Mouse (Mus musculus) myocyte (in vitro differentiated cells): Measurements from ENCODE around the gene Abcg4. TPM values are rescaled to one million over a fixed set of nuclear protein-coding genes. Genes with fewer than 3 reads are reported as not detected.
"Not testable (repeated sequence)": the region's sequence is repeated elsewhere in the genome, so short reads cannot be mapped to it uniquely, and the experiment has no call there.

ENCODE experiments used
- H3K27me3 ChIP-seq: one replicate; pipeline ENCODE4 v1.6.1; 2011; ENCODE audit not compliant: control insufficient read depth, insufficient read depth, insufficient read length
- H3K36me3 ChIP-seq: one replicate; pipeline ENCODE4 v1.6.1; 2011; ENCODE audit not compliant: control insufficient read depth, insufficient read depth
- H3K4me2 ChIP-seq: one replicate; pipeline ENCODE4 v1.6.1; 2011; ENCODE audit warnings: low read depth, control low read depth
- H3K4me3 ChIP-seq: one replicate; pipeline ENCODE4 v1.5.1; 2011; ENCODE audit warnings: mild to moderate bottlenecking, control low read depth, moderate library complexity
- H3K79me2 ChIP-seq: one replicate; pipeline ENCODE4 v1.6.1; 2011; ENCODE audit not compliant: control insufficient read depth, insufficient read depth
- H3ac ChIP-seq: one replicate; pipeline ENCODE4 v1.6.1; 2011; ENCODE audit not compliant: control insufficient read depth, insufficient read length
- CEBPB ChIP-seq: IDR thresholded peaks from 2 replicates; pipeline ENCODE4 v1.6.1; 2011; ENCODE audit warnings: mild to moderate bottlenecking, moderate library complexity; ENCODE audit not compliant: poor library complexity, insufficient read depth, severe bottlenecking
- E2F4 ChIP-seq: IDR thresholded peaks from one replicate; pipeline ENCODE4 v1.6.1; 2011; ENCODE audit warnings: mild to moderate bottlenecking, control low read depth, moderate library complexity; ENCODE audit not compliant: insufficient read depth
- MAX ChIP-seq: IDR thresholded peaks from one replicate; pipeline ENCODE4 v1.6.1; 2011; ENCODE audit warnings: low read depth, mild to moderate bottlenecking, control low read depth
- MYOD1 ChIP-seq, 3 experiments: IDR thresholded peaks; one replicate each; pipeline ENCODE4 v1.6.1; 2011; ENCODE audit warnings: control low read depth in 2 of 3, low read depth in 2 of 3, mild to moderate bottlenecking in 2 of 3, moderate library complexity in 1 of 3; ENCODE audit not compliant: insufficient read length in 2 of 3, control insufficient read depth in 1 of 3
- MYOG ChIP-seq, 3 experiments: IDR thresholded peaks; one replicate each; pipeline ENCODE4 v1.6.1; 2011; ENCODE audit warnings: control low read depth in 2 of 3, low read depth in 2 of 3, mild to moderate bottlenecking in 2 of 3; ENCODE audit not compliant: insufficient read length in 2 of 3, control insufficient read depth in 1 of 3, insufficient read depth in 1 of 3
- POLR2A ChIP-seq: IDR thresholded peaks from one replicate; pipeline ENCODE4 v1.6.1; 2011; ENCODE audit warnings: low read depth, mild to moderate bottlenecking, control low read depth, moderate library complexity; ENCODE audit not compliant: insufficient read length
- POLR2AphosphoS2 ChIP-seq: IDR thresholded peaks from one replicate; pipeline ENCODE4 v1.6.1; 2011; ENCODE audit warnings: low read depth, control low read depth; ENCODE audit not compliant: insufficient read length
- REST ChIP-seq: IDR thresholded peaks from one replicate; pipeline ENCODE4 v1.6.1; 2011; ENCODE audit warnings: mild to moderate bottlenecking, control low read depth, moderate library complexity; ENCODE audit not compliant: insufficient read depth, insufficient read length
- SRF ChIP-seq: IDR thresholded peaks from one replicate; pipeline ENCODE4 v1.6.1; 2011; ENCODE audit warnings: low read depth; ENCODE audit not compliant: control insufficient read depth, insufficient read length
- TCF12 ChIP-seq: IDR thresholded peaks from one replicate; pipeline ENCODE4 v1.6.1; 2011; ENCODE audit warnings: mild to moderate bottlenecking, control low read depth; ENCODE audit not compliant: poor library complexity, insufficient read depth, severe bottlenecking
- TCF3 ChIP-seq: IDR thresholded peaks from one replicate; pipeline ENCODE4 v1.6.1; 2011; ENCODE audit warnings: low read depth, control low read depth; ENCODE audit not compliant: insufficient read length
- USF1 ChIP-seq: IDR thresholded peaks from one replicate; pipeline ENCODE4 v1.6.1; 2011; ENCODE audit warnings: low read depth, mild to moderate bottlenecking, control low read depth, moderate library complexity
- polyA plus RNA-seq: library from polyadenylated mRNA; unstranded; fragments of >200 nt; fragmentation: generic; extraction: Trizol; gene quantifications from one replicate; pipeline ENCODE4 v1.2.1, GENCODE M21; 2012; ENCODE audit warnings: missing spikeins

Abcg4 gene
- polyA plus RNA-seq, 1 experiment = 0.10 TPM

- H3K36me3 ChIP-seq = peaks cover 3% of the 10 kb centered on the region
- H3K4me2 ChIP-seq = no peak overlapping the region
- H3K79me2 ChIP-seq = peaks cover 21% of the 10 kb centered on the region
- no peak overlapping the region for H3ac ChIP-seq
- no peak for TF ChIP-seq E2F4
- no peak for TF ChIP-seq MYOD1 (IDR thresholded peaks at IDR 0.05; ENCODE audit: control insufficient read depth in 1 of 3, insufficient read length in 2 of 3, low read depth in 2 of 3)
- no peak for TF ChIP-seq POLR2A
- TF ChIP-seq USF1 = no peak
- no peak for TF ChIP-seq MYOG (IDR thresholded peaks at IDR 0.05; ENCODE audit: control insufficient read depth in 1 of 3, insufficient read depth in 1 of 3, insufficient read length in 2 of 3, low read depth in 2 of 3)
- no peaks in the 10 kb centered on the region for H3K27me3 ChIP-seq
- no peak overlapping the region for H3K4me3 ChIP-seq
These were observed 18.8 kb upstream of the Abcg4 start for GRCm38 (mm10) chr9:44307248-44307647.

- H3K4me2 ChIP-seq = no peak overlapping the region
- TF ChIP-seq USF1 (no peak), E2F4 (no peak), MYOG (IDR thresholded peaks at IDR 0.05; ENCODE audit: control insufficient read depth in 1 of 3, insufficient read depth in 1 of 3, insufficient read length in 2 of 3, low read depth in 2 of 3) (no peak)
- H3K4me3 ChIP-seq = peak overlapping the region; percentile 65
- no peaks in the 10 kb centered on the region for H3K27me3 ChIP-seq
- H3K36me3 ChIP-seq = peaks cover 5% of the 10 kb centered on the region
- no peak overlapping the region for H3ac ChIP-seq
- peaks cover 21% of the 10 kb centered on the region for H3K79me2 ChIP-seq
These were observed 18.1 kb upstream of the Abcg4 start for GRCm38 (mm10) chr9:44306532-44306931.

GRCm38 (mm10) chr9:44305466-44306079 lies 17.2 kb upstream of the Abcg4 start, which contains the start of gene Hinfp:
Gene Hinfp (minus strand): TSS chr9:44305671.
- Histone ChIP-seq H3K27me3 (no peaks in the 10 kb centered on the region), H3K4me2 (peak within 1 kb of the TSS; percentile 86), H3ac (peak within 1 kb of the TSS; percentile 38), H3K36me3 (peaks cover 12% of the 10 kb centered on the region), H3K4me3 (peak within 1 kb of the TSS; percentile 65), H3K79me2 (peaks cover 21% of the 10 kb centered on the region)
- TF ChIP-seq TCF12 = no peak
- TF ChIP-seq POLR2A = peak; percentile 75
- peak in 1 of 3 experiments; percentile 1 for TF ChIP-seq MYOG (IDR thresholded peaks at IDR 0.05; ENCODE audit: control insufficient read depth in 1 of 3, insufficient read depth in 1 of 3, insufficient read length in 2 of 3, low read depth in 2 of 3)
- TF ChIP-seq USF1 = no peak
- TF ChIP-seq E2F4 = peak; percentile 92
- TF ChIP-seq MAX = no peak
- no peak for TF ChIP-seq MYOD1 (IDR thresholded peaks at IDR 0.05; ENCODE audit: control insufficient read depth in 1 of 3, insufficient read length in 2 of 3, low read depth in 2 of 3)
- peak; percentile 94 for TF ChIP-seq POLR2AphosphoS2
- no peak for TF ChIP-seq CEBPB
- TF ChIP-seq TCF3 = no peak
- no peak for TF ChIP-seq REST
- peak; percentile 63 for TF ChIP-seq SRF

GRCm38 (mm10) chr9:44300001-44300400 lies 11.6 kb upstream of the Abcg4 start:
- H3ac ChIP-seq = not testable (repeated sequence)

DNA sequence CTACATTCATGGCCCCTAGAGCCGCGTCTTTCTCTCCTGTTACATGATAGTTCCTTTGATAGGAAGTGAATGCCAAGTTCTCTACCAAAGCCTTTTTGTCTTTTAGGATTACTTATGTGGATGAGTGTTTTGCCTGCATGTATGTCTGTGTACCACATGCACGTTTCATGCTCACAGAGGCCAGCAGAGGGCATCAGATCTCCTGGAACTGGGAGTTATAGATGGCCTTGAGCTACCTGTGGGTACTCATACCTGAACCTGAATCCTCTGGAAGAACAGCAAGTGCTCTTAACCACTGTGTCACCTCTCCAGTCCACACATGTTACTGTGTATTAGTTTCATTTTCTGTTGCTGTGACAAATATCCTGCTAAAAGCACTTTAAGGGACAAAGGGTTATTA lies 4.1 kb upstream of the Abcg4 start:
- no peaks in the 10 kb centered on the region for H3K27me3 ChIP-seq
- H3K4me3 ChIP-seq = no peak overlapping the region
- no peak overlapping the region for H3K4me2 ChIP-seq
- TF ChIP-seq POLR2AphosphoS2 = no peak
- TF ChIP-seq TCF12 = no peak
- TF ChIP-seq REST = no peak
- no peak for TF ChIP-seq TCF3
- no peak for TF ChIP-seq E2F4
- no peak for TF ChIP-seq POLR2A
- no peak for TF ChIP-seq SRF
- TF ChIP-seq MYOG (IDR thresholded peaks at IDR 0.05; ENCODE audit: control insufficient read depth in 1 of 3, insufficient read depth in 1 of 3, insufficient read length in 2 of 3, low read depth in 2 of 3) = no peak
- TF ChIP-seq USF1 = no peak
- TF ChIP-seq CEBPB = no peak
- no peak for TF ChIP-seq MAX
- TF ChIP-seq MYOD1 (IDR thresholded peaks at IDR 0.05; ENCODE audit: control insufficient read depth in 1 of 3, insufficient read length in 2 of 3, low read depth in 2 of 3) = no peak
- no peak overlapping the region for H3ac ChIP-seq
- H3K79me2 ChIP-seq = no peaks in the 10 kb centered on the region
- peaks cover 58% of the 10 kb centered on the region for H3K36me3 ChIP-seq

More at GRCm38 (mm10) chr9:44300001-44300400, 11.6 kb upstream of the Abcg4 start:
- peaks cover 18% of the 10 kb centered on the region for H3K79me2 ChIP-seq
- not testable (repeated sequence) for H3K27me3 ChIP-seq, H3K4me3 ChIP-seq, H3K4me2 ChIP-seq
- H3K36me3 ChIP-seq = peaks cover 49% of the 10 kb centered on the region

DNA sequence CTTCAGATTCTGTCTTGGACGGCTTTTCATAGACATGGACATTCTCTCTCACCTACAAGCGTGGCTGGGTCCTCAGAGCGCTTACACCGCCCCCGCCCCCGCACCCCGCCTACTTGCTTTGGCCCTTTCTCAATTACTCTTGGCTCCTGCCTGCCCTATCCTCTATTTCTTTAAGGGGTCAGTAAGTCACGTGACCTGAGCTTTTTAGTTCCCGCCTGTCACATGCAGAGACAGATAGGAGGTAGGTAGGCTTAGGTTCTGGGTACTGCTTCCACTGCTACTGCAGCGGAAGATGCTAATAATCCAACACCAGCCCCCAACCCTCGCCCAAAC lies 510 bp upstream of the Abcg4 start:
- no peak for TF ChIP-seq MYOD1 (IDR thresholded peaks at IDR 0.05; ENCODE audit: control insufficient read depth in 1 of 3, insufficient read length in 2 of 3, low read depth in 2 of 3)
- TF ChIP-seq USF1 = no peak
- TF ChIP-seq MYOG (IDR thresholded peaks at IDR 0.05; ENCODE audit: control insufficient read depth in 1 of 3, insufficient read depth in 1 of 3, insufficient read length in 2 of 3, low read depth in 2 of 3) = no peak
- TF ChIP-seq MAX = no peak
- TF ChIP-seq CEBPB = no peak
- TF ChIP-seq POLR2AphosphoS2 = no peak
- TF ChIP-seq E2F4 = no peak
- TF ChIP-seq TCF3 = no peak
- TF ChIP-seq POLR2A = no peak
- no peak for TF ChIP-seq REST
- no peaks in the 10 kb centered on the region for H3K27me3 ChIP-seq
- no peak overlapping the region for H3K4me2 ChIP-seq
- no peaks in the 10 kb centered on the region for H3K79me2 ChIP-seq
- H3K4me3 ChIP-seq = no peak overlapping the region
- no peak overlapping the region for H3ac ChIP-seq
- H3K36me3 ChIP-seq = peaks cover 37% of the 10 kb centered on the region
